Comparison of ENCODE assay signal across 33 mouse cellular contexts in the genomic region with DNA sequence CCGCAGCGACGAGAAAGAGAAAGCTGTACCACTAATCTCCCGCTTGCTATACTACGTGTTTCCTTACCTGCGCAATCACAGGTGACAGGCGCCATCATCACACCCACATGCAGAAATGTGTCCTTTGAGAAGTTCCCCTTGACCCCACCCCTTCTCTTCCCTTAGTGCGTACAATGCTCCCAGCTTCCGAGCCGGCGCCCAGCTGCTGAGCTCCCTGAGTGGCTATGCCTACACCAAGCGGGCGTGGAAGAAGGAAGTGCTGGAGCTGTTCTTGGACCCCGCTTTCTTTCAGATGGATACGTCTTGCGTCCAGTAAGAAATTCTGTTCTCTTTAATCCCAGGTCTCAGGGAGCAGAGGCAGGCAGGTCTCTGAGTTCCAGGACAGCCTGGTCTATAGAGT.
"Had no signal": no experiment of that assay in that cellular context is flagged by ENCODE, and none has a peak within 500 bp of the region (broad histone marks: within the 10 kb centered on the region; RNA-seq: fewer than 3 reads in every experiment).

No protein-coding gene starts in this region.

- H3K4me3 ChIP-seq: limb, embryonic 10.5 days; limb, embryonic 12.5 days; limb, embryonic 13.5 days; limb, embryonic 15.5 days; liver, embryonic 12.5 days; liver, embryonic 13.5 days; liver, embryonic 15.5 days; lung, embryonic 15.5 days; megakaryocyte, embryonic 14.5 days; midbrain, embryonic 10.5 days; midbrain, embryonic 12.5 days; midbrain, embryonic 13.5 days; midbrain, embryonic 15.5 days; myocyte; neural tube, embryonic 12.5 days; neural tube, embryonic 13.5 days had no signal

- H3K4me1 ChIP-seq: liver, embryonic 12.5 days; midbrain, embryonic 12.5 days; midbrain, embryonic 13.5 days; midbrain, embryonic 15.5 days; neural tube, embryonic 12.5 days; neural tube, embryonic 13.5 days had no signal

- H3K27ac ChIP-seq: limb, embryonic 10.5 days; limb, embryonic 12.5 days; limb, embryonic 13.5 days; limb, embryonic 15.5 days; liver, embryonic 12.5 days; liver, embryonic 13.5 days; liver, embryonic 14.5 days; liver, embryonic 15.5 days; lung, embryonic 15.5 days; macrophage; midbrain, embryonic 10.5 days; midbrain, embryonic 12.5 days; midbrain, embryonic 13.5 days; midbrain, embryonic 15.5 days; neural tube, embryonic 12.5 days; neural tube, embryonic 13.5 days had no signal

- DNase-seq: left cerebral cortex, postnatal 4 days; liver; liver, embryonic 13.5 days; liver, postnatal 0 days; lung, adult 18-20 months; lung, adult 2 months; lung, embryonic 14.5 days; lung, postnatal 10 days; lung, postnatal 14 days; lung, postnatal 36 days; lung, postnatal 4 days; midbrain, embryonic 14.5 days had no signal

- H3K27me3 ChIP-seq: limb, embryonic 12.5 days; limb, embryonic 13.5 days; limb, embryonic 15.5 days; liver, embryonic 12.5 days; liver, embryonic 13.5 days; liver, embryonic 15.5 days; lung, embryonic 15.5 days; midbrain, embryonic 12.5 days; midbrain, embryonic 13.5 days; midbrain, embryonic 15.5 days; neural tube, embryonic 12.5 days; neural tube, embryonic 13.5 days had no signal

- ATAC-seq: liver, embryonic 12.5 days; liver, postnatal 0 days; lung, postnatal 0 days; midbrain, embryonic 13.5 days; midbrain, embryonic 15.5 days; midbrain, embryonic 16.5 days had no signal

- H3K36me3 ChIP-seq: limb, embryonic 10.5 days; limb, embryonic 12.5 days; lung, embryonic 15.5 days had no signal

- H3K9me3 ChIP-seq: limb, embryonic 10.5 days; limb, embryonic 12.5 days; limb, embryonic 13.5 days; limb, embryonic 15.5 days; liver, embryonic 12.5 days; liver, embryonic 13.5 days; liver, embryonic 15.5 days; lung, embryonic 15.5 days; megakaryocyte, embryonic 14.5 days; midbrain, embryonic 10.5 days; midbrain, embryonic 12.5 days; midbrain, embryonic 13.5 days; midbrain, embryonic 15.5 days; neural tube, embryonic 12.5 days; neural tube, embryonic 13.5 days had no signal

- H3K4me2 ChIP-seq: limb, embryonic 12.5 days; limb, embryonic 13.5 days; limb, embryonic 15.5 days; liver, embryonic 11.5 days; liver, embryonic 12.5 days; liver, embryonic 13.5 days; liver, embryonic 15.5 days; lung, embryonic 14.5 days; lung, embryonic 15.5 days; midbrain, embryonic 11.5 days; midbrain, embryonic 12.5 days; midbrain, embryonic 13.5 days; midbrain, embryonic 15.5 days; neural tube, embryonic 12.5 days; neural tube, embryonic 13.5 days had no signal

- H3K9ac ChIP-seq: limb, embryonic 12.5 days; limb, embryonic 13.5 days; limb, embryonic 15.5 days; liver, embryonic 12.5 days; liver, embryonic 13.5 days; liver, embryonic 14.5 days; liver, embryonic 15.5 days; liver, postnatal 0 days; lung, embryonic 14.5 days; lung, embryonic 15.5 days; midbrain, embryonic 12.5 days; midbrain, embryonic 13.5 days; midbrain, embryonic 15.5 days; neural tube, embryonic 12.5 days; neural tube, embryonic 13.5 days had no signal
